Mouse (Mus musculus) heart, embryonic 15.5 days (tissue): Measurements from ENCODE around the gene Rbfox1. TPM values are rescaled to one million over a fixed set of nuclear protein-coding genes. Genes with fewer than 3 reads are reported as not detected.

Source experiments
- ATAC-seq: fragments of 200-750 bp; cut with Nextera tagmentation; replicated peaks from 2 replicates; pipeline ENCODE4 v1.8.0; 2017; ENCODE audit warnings: low read depth, moderate TSS enrichment; ENCODE audit not compliant: insufficient number of reproducible peaks, insufficient read depth, low FRiP score
- H3K27ac ChIP-seq: fragments of 300-500 bp; sonication (generic); 2 replicates; pipeline ENCODE4 v1.5.1; 2015; ENCODE audit warnings: mild to moderate bottlenecking, inconsistent platforms
- H3K27me3 ChIP-seq: fragments of 300-500 bp; sonication (generic); 2 replicates; pipeline ENCODE4 v1.6.1; 2015; ENCODE audit warnings: inconsistent platforms
- H3K36me3 ChIP-seq: fragments of 300-500 bp; sonication (generic); 2 replicates; pipeline ENCODE4 v1.6.1; 2015; ENCODE audit warnings: mild to moderate bottlenecking, inconsistent platforms
- H3K4me1 ChIP-seq: fragments of 300-500 bp; sonication (generic); replicated peaks from 2 replicates; pipeline ENCODE4 v1.6.1; 2015; ENCODE audit warnings: inconsistent platforms
- H3K4me2 ChIP-seq: fragments of 300-500 bp; sonication (generic); 2 replicates; pipeline ENCODE4 v1.6.1; 2015; ENCODE audit warnings: inconsistent platforms, mild to moderate bottlenecking, moderate library complexity
- H3K4me3 ChIP-seq: fragments of 300-500 bp; sonication (generic); 2 replicates; pipeline ENCODE4 v1.5.1; 2015; ENCODE audit warnings: mild to moderate bottlenecking, inconsistent platforms
- H3K9ac ChIP-seq: fragments of 300-500 bp; sonication (generic); 2 replicates; pipeline ENCODE4 v1.6.1; 2015; ENCODE audit warnings: mild to moderate bottlenecking, inconsistent platforms
- H3K9me3 ChIP-seq: fragments of 300-500 bp; sonication (generic); replicated peaks from 2 replicates; pipeline ENCODE4 v1.6.1; 2016; ENCODE audit warnings: inconsistent platforms
- WGBS: fragments of 180-500 bp; shearing (Covaris S2); methylation state at CpG from one replicate; pipeline ENCODE4 v1.1.7; 2015; ENCODE audit warnings: mixed read lengths; 5-methylcytosine and 5-hydroxymethylcytosine counted together
- polyA plus RNA-seq: library from polyadenylated mRNA; unstranded; fragments of >200 nt; fragmentation: Nextera tagmentation; extraction: Ambion mirVana; gene quantifications from 2 replicates; pipeline ENCODE4 v1.2.1, GENCODE M21; 2015

The Rbfox1 gene
- polyA plus RNA-seq, 1 experiment from 2014 or later, result 4.9 TPM

DNA sequence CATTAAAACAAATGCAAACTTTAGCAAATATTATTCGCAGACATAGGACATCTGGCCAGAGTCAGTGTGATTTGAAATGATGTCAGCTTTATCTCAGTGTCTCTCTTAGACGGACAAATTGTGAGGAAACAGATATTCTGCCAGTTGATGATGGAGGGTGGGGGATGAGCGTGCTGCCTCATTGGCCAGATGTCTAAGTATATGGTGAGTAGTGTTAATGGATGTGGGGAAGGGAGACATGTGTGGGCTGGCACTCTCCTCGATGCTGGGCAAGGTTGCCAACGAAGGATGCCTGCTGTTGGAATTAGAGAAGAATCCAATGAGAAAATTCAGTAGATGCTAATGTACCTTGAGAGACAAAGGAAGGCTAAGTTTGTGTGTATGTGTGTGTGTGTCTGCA is 25.6 kb downstream of the Rbfox1 start:
- WGBS, result 64% methylated on average over 5 of the region's 5 CpGs
- ATAC-seq, result no peak
- peaks cover 14% of the 10 kb centered on the region for H3K4me1 ChIP-seq
- no peak overlapping the region for H3K4me2 ChIP-seq
- no peaks in the 10 kb centered on the region for H3K9me3 ChIP-seq
- H3K9ac ChIP-seq, result no peak overlapping the region
- H3K4me3 ChIP-seq, result no peak overlapping the region
- no peak overlapping the region for H3K27ac ChIP-seq
- H3K27me3 ChIP-seq, result no peaks in the 10 kb centered on the region
- H3K36me3 ChIP-seq, result no peaks in the 10 kb centered on the region

DNA sequence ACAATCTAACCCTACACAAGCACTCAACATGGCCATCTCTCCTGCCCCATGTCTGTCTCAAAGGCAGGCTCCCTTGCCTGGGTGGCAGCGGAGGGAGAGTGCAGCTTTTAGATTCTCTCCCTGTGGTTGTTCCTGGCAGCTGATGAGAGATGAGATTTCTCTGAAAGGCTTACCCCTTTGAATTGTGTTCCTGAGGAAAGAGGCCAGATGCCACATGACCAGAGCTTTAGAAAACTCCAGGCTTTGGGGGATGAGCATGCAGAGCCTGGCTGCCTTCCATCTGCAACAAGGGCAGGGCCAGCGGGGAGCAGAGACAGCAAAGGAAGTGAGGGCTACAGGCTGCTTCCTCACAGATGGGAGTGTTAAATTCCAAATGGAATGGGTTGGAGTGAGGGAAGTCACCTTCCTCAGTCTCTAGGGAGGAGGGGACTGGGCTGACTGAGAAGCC is 26.7 kb downstream of the Rbfox1 start:
- Histone ChIP-seq H3K36me3 (no peaks in the 10 kb centered on the region), H3K27ac (peak overlapping the region; percentile 37; the same call in 1 of the 2 replicates), H3K4me3 (no peak overlapping the region), H3K4me2 (no peak overlapping the region), H3K9ac (no peak overlapping the region), H3K9me3 (no peaks in the 10 kb centered on the region), H3K4me1 (peaks cover 14% of the 10 kb centered on the region), H3K27me3 (no peaks in the 10 kb centered on the region)
- 21% methylated on average over 2 of the region's 2 CpGs for WGBS
- peak; percentile 78 for ATAC-seq

DNA sequence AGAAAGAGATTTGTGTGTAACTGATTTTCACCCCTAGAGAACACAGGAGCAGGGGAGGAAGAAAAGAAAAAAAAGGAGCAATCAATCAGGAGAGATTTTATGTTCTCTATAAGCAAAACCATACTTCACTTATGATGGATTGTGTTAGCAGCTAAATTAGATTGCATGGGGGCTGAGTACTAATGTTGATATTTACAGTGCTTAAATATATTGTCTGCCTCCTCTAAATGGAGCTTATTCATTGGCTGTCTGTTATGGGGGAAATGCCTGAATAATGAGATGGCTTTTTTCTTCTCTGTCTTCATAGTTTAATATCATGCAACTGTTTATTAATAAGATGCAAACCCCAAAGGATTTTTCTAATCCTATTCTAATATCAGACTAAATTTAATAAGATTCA is 32.8 kb downstream of the Rbfox1 start:
- Histone ChIP-seq H3K4me3 (no peak overlapping the region), H3K36me3 (no peaks in the 10 kb centered on the region), H3K9me3 (no peaks in the 10 kb centered on the region), H3K27ac (no peak overlapping the region), H3K4me1 (0 out of 2 replicates have a peak, but pooled peaks cover 3% of the 10 kb centered on the region), H3K4me2 (no peak overlapping the region), H3K9ac (no peak overlapping the region), H3K27me3 (no peaks in the 10 kb centered on the region)
- no peak for ATAC-seq

DNA sequence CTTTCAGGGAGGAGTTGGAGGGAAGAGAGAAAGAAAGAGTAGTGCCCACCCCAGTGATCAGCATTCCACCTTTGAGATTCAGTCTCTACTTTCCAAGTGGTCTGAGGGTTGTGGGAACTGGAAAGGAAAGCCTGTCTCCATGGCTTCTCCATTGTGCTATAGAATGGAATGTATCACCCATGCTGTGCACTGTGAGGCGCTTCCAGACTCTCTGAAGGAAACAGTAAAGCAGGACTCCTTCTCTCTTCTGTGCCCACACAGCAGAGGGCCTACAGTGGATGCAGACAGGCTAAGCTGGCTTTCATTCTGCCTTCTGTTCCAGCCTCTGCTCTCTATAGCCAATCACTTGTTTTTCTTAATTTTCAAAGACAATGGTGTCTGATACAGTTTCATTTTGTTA is 41.8 kb downstream of the Rbfox1 start:
- no peaks in the 10 kb centered on the region for H3K27me3 ChIP-seq
- H3K9me3 ChIP-seq, result no peaks in the 10 kb centered on the region
- no peak overlapping the region for H3K4me3 ChIP-seq
- H3K9ac ChIP-seq, result no peak overlapping the region
- ATAC-seq, result no peak
- H3K27ac ChIP-seq, result no peak overlapping the region
- H3K36me3 ChIP-seq, result no peaks in the 10 kb centered on the region
- H3K4me1 ChIP-seq, result no peaks in the 10 kb centered on the region
- no peak overlapping the region for H3K4me2 ChIP-seq
- 33% methylated on average over 1 of the region's 1 CpGs for WGBS

DNA sequence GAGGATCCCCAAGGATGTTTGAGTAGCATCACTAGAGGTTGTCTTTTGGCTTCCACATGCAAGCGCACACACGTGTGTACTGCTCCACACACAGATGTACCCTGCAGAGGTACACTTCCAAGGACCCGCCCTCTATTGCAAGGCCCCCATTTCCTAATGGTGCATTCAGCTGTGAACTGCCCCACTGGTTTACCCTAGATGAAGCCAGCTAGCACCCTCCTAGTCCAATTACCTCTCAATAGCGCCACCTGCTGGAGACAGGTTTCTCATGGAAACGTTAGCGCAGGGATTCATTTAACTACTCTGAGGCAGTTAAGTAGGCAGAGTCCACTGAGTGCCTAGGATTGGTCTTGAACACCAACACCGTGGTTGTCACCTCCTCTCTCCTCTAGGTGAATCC is 46.5 kb downstream of the Rbfox1 start:
- H3K4me3 ChIP-seq, result no peak overlapping the region
- WGBS, result 26% methylated on average over 7 of the region's 7 CpGs
- no peaks in the 10 kb centered on the region for H3K36me3 ChIP-seq
- no peak overlapping the region for H3K9ac ChIP-seq
- no peak overlapping the region for H3K4me2 ChIP-seq
- no peak overlapping the region for H3K27ac ChIP-seq
- H3K27me3 ChIP-seq, result no peaks in the 10 kb centered on the region
- no peaks in the 10 kb centered on the region for H3K4me1 ChIP-seq
- no peaks in the 10 kb centered on the region for H3K9me3 ChIP-seq
- ATAC-seq, result no peak

DNA sequence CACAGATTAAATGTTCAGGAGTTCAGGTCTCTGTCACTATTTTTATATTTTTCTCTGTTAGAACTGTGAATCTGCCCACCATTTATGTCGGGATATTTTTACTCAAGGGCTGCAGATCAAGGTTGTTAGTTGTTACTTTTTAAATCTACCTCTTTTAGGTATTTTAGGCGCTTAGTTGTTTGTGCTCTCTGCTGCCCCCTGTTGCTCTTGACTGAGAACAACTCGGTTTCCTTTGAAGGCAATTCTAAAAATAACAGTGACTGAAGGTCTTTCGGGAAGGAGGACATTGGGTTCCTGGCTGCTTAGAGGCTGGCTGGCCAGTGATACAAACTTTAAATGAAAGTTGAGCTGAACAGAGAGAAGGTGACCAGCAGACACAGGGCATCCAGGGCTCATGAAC is 54.9 kb downstream of the Rbfox1 start:
- Histone ChIP-seq H3K27ac (no peak overlapping the region), H3K4me1 (no peaks in the 10 kb centered on the region), H3K27me3 (no peaks in the 10 kb centered on the region), H3K4me2 (no peak overlapping the region), H3K9me3 (no peaks in the 10 kb centered on the region), H3K4me3 (no peak overlapping the region), H3K36me3 (no peaks in the 10 kb centered on the region), H3K9ac (no peak overlapping the region)
- 42% methylated on average over 4 of the region's 4 CpGs for WGBS
- ATAC-seq, result no peak

DNA sequence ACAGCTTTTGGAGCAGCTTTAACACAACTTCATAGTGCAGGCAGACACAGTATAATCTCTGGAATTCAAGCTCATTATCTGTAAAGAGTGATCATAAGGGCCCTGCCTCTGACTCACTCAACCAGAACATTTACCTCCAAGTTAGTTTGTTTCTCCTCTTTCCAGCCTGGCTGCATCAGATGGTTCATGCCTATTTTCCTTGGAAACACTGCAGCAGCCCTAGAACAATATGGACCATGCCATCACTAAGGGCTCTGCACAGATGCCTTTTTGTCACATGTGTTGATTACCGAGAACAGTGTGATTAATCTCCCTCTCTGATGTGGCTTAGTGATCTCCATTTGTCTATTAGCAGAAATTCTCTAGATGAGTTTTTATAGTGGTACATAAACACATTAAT is 60.5 kb downstream of the Rbfox1 start:
- no peak for ATAC-seq
- WGBS, result 77% methylated on average over 1 of the region's 1 CpGs

DNA sequence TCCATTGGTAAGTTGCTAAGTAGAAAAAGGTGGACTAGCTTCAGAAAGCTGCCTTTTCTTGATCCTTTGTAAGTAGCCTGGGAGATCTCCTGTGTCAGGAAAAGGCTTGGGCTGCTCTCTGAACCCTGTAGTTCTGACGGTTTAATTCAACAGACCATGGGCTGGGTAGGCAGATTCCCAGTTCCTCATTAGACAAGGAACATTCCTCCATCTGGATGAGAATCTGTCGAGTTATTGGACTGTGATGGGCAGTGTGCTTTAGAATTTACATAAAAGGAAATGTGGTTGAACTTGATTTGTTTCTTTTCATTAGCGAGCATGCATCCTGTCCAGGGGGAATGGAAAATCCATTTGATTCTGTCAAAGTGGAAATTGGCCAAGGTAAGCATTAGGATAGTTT is 68.0 kb downstream of the Rbfox1 start:
- WGBS, result 53% methylated on average over 3 of the region's 3 CpGs
- H3K9ac ChIP-seq, result no peak overlapping the region
- 0 out of 2 replicates have a peak overlapping the region, but pooled peaks have one; percentile 0 for H3K27ac ChIP-seq
- 0 out of 2 replicates have a peak, but pooled peaks have one; percentile 4 for ATAC-seq
- H3K4me1 ChIP-seq, result no peaks in the 10 kb centered on the region
- H3K4me3 ChIP-seq, result no peak overlapping the region
- no peak overlapping the region for H3K4me2 ChIP-seq
- H3K36me3 ChIP-seq, result no peaks in the 10 kb centered on the region
- no peaks in the 10 kb centered on the region for H3K27me3 ChIP-seq
- H3K9me3 ChIP-seq, result no peaks in the 10 kb centered on the region

More for the DNA sequence above, 60.5 kb downstream of the Rbfox1 start:
- H3K27me3 ChIP-seq, result no peaks in the 10 kb centered on the region
- no peak overlapping the region for H3K9ac ChIP-seq
- no peak overlapping the region for H3K27ac ChIP-seq
- H3K36me3 ChIP-seq, result no peaks in the 10 kb centered on the region
- no peak overlapping the region for H3K4me2 ChIP-seq
- no peaks in the 10 kb centered on the region for H3K9me3 ChIP-seq
- no peak overlapping the region for H3K4me3 ChIP-seq
- H3K4me1 ChIP-seq, result no peaks in the 10 kb centered on the region

DNA sequence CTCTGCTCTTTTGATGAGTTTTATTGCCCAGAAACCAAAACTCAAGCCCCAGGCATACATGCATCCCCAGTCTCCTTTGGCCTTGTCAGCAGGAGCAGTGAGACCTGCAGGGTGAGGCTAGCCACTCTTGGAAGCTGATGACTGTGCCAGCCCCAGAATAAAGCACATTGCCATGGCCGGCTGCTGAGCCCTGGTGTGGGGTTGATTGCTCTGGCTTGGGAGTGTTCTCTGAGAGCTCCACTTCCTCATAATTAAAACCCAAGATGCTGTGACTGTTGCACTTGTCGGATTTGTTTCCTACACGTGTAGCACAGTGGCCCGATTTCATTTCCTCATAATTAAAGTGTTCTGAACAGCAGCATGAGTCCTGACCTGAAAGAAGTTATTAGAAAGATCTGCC is 72.3 kb downstream of the Rbfox1 start:
- Histone ChIP-seq H3K36me3 (no peaks in the 10 kb centered on the region), H3K27me3 (no peaks in the 10 kb centered on the region), H3K9me3 (no peaks in the 10 kb centered on the region), H3K27ac (no peak overlapping the region), H3K4me1 (no peaks in the 10 kb centered on the region), H3K9ac (no peak overlapping the region), H3K4me3 (no peak overlapping the region), H3K4me2 (no peak overlapping the region)
- 61% methylated on average over 4 of the region's 4 CpGs for WGBS
- no peak for ATAC-seq

DNA sequence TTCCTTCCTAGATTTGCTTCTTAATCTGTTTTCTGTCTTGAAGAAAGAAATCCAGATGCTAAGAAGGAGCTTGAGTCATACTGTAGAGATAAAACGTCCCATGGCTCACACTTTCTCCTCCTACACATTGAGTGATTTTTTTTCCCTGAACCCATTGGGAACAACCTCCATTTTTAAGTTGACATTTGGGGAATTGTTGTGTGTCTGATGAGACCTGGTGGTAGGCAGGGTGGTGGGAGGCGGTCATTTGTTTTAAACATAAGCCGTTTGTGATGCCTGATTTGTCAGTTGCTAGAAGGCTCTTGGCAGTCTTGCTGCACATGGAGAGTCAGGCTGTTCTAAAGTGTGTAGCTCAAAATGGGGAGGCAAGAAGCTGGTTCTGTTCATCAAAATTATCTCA is 76.6 kb downstream of the Rbfox1 start:
- ATAC-seq, result no peak
- H3K4me2 ChIP-seq, result no peak overlapping the region
- no peaks in the 10 kb centered on the region for H3K36me3 ChIP-seq
- whole genome bisulfite sequencing, result 63% methylated on average over 3 of the region's 3 CpGs
- H3K27ac ChIP-seq, result no peak overlapping the region
- no peaks in the 10 kb centered on the region for H3K9me3 ChIP-seq
- H3K4me1 ChIP-seq, result no peaks in the 10 kb centered on the region
- H3K9ac ChIP-seq, result no peak overlapping the region
- no peaks in the 10 kb centered on the region for H3K27me3 ChIP-seq
- H3K4me3 ChIP-seq, result no peak overlapping the region

DNA sequence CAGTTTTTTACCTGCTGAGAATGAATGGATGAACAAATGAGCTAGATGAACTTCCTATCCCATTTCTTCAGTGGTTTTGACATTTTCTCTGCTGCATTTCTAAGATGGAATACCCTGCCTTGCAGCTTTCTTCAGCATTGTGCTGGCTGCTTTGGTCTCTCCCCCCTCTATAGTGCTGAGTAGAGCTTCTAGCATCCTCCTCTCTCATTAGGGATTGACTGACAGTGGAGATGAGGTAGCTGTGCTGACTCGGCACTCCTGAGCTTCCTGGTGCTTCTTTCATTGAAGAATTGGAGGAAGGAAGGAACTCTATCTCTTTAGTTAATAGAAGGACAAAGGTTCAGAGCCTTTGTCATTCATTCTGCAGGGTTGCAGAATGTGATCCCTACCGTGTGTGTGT is 89.0 kb downstream of the Rbfox1 start:
- no peak overlapping the region for H3K9ac ChIP-seq
- H3K4me1 ChIP-seq, result no peaks in the 10 kb centered on the region
- no peak overlapping the region for H3K27ac ChIP-seq
- ATAC-seq, result no peak
- H3K4me3 ChIP-seq, result no peak overlapping the region
- no peaks in the 10 kb centered on the region for H3K9me3 ChIP-seq
- H3K27me3 ChIP-seq, result no peaks in the 10 kb centered on the region
- H3K36me3 ChIP-seq, result no peaks in the 10 kb centered on the region
- H3K4me2 ChIP-seq, result no peak overlapping the region
- WGBS, result 54% methylated on average over 2 of the region's 2 CpGs

DNA sequence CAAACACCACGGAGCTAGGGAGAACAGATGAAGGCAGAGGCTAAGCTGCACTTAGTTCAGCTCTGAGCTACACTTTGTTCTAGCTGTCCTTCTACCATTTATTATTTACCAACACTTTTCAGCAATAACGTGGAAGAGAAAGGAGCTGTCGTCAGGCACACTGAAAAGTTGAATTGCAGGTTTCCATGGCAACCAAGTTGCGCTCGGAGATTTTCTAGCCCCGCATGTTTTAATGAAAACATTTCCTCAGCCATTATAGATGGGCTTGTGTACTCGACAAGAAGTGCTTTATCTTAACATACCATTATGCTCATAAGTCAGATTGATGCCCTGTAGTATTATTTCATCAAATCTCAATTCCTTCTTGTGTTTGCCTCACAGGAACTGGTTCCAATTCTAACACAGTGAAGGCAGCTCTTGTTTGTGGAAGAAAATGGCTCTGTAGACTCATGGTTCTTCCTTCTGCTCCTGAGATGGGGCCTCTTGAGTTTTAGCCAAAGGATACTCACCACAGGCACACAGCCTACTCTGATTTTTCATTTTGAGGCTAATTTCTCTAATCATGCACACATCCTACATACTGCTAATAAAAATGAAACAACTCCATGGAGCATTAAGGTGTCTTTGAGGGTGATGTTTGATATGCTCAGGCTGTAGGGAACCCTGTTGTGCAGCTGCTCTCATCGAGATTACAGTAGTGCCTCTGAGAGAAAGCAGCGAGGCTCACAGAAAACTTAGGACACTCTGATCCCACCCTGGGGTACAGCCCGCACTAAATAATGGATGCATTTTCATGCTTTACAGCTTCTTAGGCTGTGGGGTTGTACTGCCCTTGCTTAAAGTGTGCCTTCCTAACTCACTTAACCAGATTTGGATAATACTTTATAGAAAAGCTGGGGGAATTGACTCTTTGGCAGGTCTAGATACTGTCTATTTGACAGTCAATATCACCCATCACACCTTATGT is 107.2 kb downstream of the Rbfox1 start:
- Histone ChIP-seq H3K4me2 (no peak overlapping the region), H3K27me3 (no peaks in the 10 kb centered on the region), H3K36me3 (no peaks in the 10 kb centered on the region), H3K9me3 (no peaks in the 10 kb centered on the region), H3K27ac (no peak overlapping the region), H3K4me3 (no peak overlapping the region), H3K9ac (no peak overlapping the region), H3K4me1 (peaks cover 4% of the 10 kb centered on the region; the same call in 1 of the 2 replicates)
- ATAC-seq, result no peak
- WGBS, result 55% methylated on average over 10 of the region's 10 CpGs
